Mouse (Mus musculus) myocyte (in vitro differentiated cells): ENCODE results near the gene Khdc3.

Experiments
- MYOD1 ChIP-seq, 3 experiments: IDR thresholded peaks; one replicate each; pipeline ENCODE4 v1.6.1; 2011; ENCODE audit warnings: control low read depth in 2 of 3, low read depth in 2 of 3, mild to moderate bottlenecking in 2 of 3, moderate library complexity in 1 of 3; ENCODE audit not compliant: insufficient read length in 2 of 3, control insufficient read depth in 1 of 3
- POLR2A ChIP-seq: IDR thresholded peaks from one replicate; pipeline ENCODE4 v1.6.1; 2011; ENCODE audit warnings: low read depth, mild to moderate bottlenecking, control low read depth, moderate library complexity; ENCODE audit not compliant: insufficient read length
- REST ChIP-seq: IDR thresholded peaks from one replicate; pipeline ENCODE4 v1.6.1; 2011; ENCODE audit warnings: mild to moderate bottlenecking, control low read depth, moderate library complexity; ENCODE audit not compliant: insufficient read depth, insufficient read length
- SRF ChIP-seq: IDR thresholded peaks from one replicate; pipeline ENCODE4 v1.6.1; 2011; ENCODE audit warnings: low read depth; ENCODE audit not compliant: control insufficient read depth, insufficient read length

DNA sequence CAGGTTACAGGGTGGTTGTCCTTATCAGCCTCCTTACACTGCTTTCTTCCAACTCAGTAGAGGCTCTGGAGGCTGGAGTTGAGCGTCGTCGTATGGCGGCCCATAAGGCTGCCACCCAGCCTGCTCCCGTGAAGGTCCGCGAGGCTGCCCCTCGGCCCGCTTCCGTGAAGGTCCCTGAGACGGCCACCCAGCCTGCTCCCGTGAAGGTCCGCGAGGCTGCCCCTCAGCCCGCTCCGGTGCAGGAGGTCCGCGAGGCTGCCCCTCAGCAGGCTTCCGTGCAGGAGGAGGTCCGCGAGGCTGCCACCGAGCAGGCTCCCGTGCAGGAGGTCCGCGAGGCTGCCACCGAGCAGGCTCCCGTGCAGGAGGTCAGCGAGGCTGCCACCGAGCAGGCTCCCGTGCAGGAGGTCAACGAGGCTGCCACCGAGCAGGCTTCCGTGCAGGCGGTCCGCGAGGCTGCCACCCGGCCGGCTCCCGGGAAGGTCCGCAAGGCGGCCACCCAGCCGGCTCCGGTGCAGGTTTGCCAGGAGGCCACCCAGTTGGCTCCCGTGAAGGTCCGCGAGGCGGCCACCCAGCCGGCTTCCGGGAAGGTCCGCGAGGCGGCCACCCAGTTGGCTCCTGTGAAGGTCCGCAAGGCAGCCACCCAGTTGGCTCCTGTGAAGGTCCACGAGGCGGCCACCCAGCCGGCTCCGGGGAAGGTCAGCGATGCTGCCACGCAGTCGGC is 1.7 kb downstream of the Khdc3 start:
- TF ChIP-seq POLR2A: no peak
- no peak for TF ChIP-seq SRF
- TF ChIP-seq REST: no peak
- TF ChIP-seq MYOD1 (IDR thresholded peaks at IDR 0.05; ENCODE audit: control insufficient read depth in 1 of 3, insufficient read length in 2 of 3, low read depth in 2 of 3): no peak
